Mouse (Mus musculus) A20 (cell line): ENCODE data around the gene Atxn7l3.

ENCODE experiments used
- DNase-seq: peaks from one replicate; pipeline ENCODE4 v3.0.0-alpha.2; 2011; ENCODE audit warnings: low read depth, low spot score

Atxn7l3 gene

DNA sequence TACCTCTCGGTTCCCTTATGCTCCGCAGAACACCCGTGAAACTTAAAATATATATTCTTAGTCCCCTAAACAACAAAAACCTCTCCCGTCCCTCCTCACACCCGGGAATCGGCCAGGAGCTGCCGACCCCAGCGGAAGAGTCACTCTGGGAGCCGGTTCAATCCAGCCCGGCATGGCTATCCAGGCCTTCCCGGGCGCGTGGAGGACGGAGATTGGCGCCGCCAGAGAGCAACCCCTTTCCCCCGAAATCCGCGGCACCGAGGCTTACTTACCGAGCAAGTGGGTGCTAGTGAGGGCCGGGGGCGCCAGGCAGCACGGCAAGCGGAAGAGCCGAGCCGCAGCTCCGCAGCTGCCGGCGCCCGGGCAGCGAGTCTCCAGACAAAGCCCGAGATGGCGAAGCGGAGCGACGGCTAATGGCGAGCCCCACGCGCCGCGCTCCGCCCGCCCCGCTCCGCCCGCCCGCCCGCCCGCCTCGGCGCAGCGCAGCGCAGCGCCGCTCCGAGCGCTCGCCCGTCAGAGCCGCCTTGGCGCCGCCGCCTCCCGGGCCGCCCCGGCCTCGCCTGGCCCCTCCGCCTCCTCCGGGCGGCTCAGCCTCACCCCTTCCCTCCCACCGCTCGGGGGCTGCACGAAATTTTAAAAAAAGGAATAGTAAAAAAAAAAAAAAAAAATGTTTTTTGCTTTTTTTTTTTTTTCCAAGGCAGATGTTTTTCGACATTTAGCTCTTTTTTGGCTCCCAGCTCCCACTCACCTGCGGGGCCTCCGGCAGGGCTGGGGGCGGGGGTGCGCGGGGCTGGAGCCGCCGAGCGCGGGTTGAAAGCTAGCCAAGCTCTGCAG, 22.4 kb upstream of the Atxn7l3 start:
- DNase-seq, result peak; percentile 82

DNA sequence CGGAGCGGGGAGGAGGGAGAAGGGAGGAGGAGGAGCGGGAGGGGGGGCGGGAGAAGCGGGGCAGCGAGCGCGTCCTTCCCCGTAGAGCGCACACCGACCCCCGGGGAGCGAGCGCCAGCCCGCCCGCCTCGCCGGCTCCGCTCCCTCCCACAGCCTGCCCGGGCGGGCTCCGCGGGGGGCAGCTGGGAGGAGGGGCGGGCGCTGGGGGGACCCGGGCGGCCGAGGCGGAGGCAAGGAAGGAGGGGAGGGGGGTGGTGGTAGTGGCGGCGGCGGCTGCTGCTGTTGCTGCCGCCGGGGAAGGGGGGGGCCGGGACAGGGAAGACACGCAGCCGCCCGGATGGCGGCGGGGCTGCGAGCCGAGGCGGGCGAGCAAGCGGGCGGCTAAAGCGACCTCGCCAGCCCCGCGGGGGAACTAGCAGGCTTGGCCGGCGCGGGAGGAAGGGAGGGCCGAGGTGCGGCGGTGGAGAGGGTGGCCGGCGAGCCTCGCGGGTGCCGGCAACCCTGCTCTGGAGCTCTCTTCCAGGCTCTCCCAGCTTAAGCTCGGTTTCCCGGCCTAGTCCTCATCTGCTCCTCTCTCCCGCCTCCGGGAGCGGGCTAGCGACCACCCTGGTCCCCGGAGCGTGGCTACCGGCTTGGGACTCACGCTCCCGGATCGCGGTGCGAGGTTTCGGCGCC, 21.6 kb upstream of the Atxn7l3 start:
- DNase-seq, result peak; percentile 87

DNA sequence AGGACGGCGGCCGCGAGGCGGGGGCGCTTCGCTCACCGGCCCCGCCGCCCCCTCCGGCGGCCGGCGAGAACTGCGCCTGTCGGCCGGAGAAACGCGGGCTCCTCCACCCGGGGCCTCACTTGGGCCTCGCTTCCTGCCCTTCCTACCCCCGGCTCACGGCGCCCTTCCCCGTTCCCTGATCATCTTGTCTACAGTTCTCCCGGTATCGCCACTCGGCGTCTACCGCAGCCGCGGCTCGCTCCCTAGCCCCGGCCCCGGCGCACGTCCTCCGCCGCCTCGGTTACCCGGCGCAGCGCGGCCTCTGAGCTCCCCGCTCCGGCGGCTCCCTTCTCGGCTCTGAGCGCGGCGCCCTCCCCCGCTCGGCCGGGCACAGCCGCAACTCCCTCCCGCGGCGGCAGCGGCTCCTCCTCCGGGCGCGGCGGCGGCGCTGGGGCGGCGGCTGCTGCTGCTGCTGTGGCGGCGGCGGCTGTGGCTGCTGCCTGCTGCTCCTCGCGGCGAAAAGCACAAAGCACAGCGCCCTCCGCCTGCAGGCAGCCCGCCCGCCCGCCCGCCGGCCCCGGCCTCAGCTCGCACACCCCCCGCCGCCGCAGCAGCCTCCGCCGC, 21.0 kb upstream of the Atxn7l3 start:
- peak; percentile 79 for DNase-seq

DNA sequence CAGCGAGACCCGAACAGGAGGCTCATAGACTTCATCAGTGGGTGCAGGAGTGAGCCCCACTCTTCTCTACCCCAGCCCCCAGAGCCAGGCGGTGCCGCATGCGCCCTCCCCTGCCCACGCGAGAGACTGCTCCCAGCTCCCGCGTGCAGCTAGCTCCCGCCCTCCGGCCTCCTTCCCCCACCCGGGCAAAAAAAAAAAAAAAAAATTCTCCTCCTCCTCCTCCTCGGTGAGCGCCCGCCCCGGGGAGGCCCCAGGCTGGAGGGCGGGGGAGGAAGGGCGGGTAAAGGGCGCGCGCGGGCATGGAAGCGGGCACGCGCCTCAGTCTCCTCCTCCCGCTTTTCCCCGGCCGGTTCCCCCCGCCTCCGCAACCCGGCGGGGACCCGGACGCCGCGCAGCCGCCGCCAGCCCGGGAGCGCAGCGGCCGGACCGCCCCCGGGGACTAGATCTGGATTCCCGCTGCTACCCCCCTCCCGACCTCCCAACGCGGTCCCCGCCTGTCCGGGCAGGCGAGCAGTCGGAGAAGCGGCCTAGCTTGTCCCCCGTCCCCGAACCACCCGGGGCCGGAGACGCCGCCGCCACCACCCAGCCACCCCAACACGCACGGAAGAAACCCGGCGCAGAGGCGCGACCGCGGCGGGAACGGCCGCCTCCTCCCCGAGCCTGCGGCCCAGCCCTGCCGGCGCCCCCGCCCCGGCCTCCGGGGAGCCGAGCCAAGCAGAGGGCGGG, 20.3 kb upstream of the Atxn7l3 start:
- peak; percentile 94 for DNase-seq

DNA sequence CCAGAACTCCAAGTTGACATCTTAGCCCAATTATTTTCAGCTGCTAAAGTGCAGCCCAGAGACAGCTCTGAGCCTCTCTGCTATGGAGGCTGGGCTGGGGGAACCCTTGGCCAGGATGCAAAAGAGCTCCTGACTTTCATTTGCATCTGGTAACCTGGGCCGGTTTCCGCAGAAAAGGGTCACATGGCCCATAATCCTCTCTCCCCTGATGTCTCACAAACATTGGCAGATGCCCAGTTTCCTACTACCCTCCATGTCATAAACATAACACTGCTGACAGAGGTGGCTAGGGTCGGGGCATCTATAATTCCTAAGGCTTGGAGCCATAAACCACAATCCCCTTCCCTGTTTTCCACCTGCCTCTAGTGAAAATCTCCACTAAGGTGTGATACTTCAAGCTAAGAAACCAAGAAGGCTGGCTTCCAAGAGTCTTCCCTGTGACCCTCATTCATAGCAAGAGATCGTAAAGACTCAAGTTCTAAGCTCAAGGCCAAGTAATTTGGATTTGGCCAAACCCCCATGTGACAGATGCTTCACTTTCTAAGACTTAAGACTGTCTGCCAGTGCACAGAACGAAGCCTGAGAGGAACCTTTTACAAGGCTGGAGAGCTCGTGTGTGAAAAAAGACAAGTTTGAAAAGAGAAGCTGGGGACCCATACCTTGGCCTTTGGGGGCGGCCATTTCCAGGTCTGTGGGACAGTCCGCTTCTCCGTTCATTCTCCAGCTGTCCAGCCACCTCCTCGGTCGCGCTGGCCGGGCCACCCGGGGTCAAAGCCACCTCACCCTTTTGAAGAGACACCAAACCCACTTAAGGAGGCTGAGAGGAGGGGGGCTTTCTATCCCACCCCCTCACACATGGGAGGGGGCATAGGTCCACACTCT, 19.5 kb upstream of the Atxn7l3 start:
- DNase-seq, result peak; percentile 88

DNA sequence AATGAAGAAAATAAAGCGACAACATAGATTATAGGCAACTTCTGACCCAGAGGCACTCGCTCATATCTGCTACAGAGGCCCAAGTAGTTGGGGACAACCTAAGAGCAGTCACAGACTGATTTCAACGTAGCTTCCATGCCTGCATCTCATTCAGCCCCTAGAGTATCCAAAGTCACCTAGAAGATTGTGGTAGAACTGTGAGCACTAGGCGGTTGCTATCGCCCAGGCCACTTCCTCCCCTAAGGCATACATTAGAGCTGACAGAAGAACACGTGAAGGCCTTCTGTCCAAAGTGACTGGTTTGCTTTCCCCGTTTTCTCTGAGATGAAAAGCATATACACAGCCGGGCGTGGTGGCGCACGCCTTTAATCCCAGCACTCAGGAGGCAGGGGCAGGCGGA, 17.9 kb upstream of the Atxn7l3 start:
- no peak for DNase-seq

DNA sequence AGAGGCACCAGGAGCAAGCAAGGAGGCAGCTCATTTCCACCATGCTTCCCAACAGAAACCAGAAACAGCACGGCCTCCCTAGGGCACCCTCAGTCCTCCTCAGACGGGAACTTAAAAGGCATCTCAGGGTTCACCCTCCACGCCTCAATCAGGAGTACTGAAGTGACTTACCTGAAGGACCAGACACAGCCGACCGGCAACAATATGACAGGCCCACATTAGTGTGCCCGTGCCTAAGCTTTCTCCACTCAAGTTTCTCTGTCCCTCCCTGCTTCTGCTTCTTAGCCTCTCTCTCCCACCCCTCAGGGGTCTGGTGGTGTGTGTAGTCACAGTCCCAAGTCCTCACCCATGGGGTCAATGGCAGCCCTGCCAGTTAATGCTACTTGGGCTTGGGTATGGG, 16.2 kb upstream of the Atxn7l3 start:
- DNase-seq, result no peak

DNA sequence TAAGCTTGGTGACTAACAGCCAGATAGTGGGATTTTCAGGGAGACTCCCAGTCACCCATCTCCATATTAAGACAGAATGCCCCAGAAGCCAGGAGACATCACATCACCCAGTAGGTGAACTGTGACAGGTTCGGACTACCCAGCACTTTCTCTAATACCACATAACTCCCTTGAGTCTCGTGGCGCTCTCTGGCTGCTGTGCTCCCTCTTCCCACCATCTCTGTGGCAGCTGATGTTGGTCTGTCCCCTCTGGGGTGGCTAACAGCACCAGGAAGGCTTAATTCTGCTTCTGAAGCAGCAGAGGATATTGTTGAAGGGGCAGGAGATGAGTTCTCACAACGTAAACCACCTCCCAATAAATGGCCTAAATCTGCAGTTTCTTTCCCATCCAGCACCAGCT, 15.5 kb upstream of the Atxn7l3 start:
- no peak for DNase-seq

DNA sequence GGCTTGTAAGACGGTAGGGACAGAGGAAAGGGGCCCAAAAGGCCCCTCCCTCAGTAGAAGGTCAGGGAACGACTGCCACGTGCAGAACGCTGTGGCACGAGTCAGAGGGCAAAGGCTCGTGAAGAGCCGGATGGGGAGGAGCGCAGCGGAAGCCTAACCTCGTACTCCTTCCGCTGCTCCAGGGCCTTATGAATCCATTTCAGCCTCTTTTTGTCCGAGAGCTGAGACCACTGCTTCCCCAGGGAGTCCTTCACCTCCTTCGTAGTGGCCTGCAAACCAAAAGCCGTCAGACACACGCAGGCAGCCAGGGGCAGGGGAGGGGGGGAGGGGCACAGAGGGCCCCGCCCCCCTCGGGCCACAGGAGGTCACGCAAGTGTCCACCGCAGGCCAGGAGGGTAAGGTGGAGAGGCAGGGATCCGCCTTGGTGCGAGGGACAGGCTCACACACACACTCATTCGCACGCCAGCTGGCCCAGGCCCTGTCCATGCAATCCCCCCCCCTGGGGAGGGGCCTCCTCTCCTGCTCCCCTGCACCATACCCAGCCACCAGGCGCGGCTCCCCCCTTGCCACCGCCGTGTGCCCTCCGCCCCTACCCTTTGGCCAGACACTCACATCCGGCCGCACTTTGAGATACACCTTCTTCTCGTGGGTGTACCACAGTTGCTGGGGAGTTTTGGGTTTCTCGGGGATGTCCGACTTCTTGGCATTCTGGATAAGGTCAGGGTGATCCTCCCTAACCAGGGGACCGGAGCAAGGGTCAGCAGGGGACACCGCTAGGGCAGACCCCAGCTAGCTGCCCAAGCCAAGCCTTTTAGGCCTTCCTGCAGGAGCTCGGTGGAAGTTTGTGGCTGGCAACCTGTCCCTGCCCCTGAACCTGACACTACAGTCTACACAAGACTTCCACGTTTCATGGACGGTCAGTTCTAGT, 14.6 kb upstream of the Atxn7l3 start:
- peak; percentile 84 for DNase-seq

DNA sequence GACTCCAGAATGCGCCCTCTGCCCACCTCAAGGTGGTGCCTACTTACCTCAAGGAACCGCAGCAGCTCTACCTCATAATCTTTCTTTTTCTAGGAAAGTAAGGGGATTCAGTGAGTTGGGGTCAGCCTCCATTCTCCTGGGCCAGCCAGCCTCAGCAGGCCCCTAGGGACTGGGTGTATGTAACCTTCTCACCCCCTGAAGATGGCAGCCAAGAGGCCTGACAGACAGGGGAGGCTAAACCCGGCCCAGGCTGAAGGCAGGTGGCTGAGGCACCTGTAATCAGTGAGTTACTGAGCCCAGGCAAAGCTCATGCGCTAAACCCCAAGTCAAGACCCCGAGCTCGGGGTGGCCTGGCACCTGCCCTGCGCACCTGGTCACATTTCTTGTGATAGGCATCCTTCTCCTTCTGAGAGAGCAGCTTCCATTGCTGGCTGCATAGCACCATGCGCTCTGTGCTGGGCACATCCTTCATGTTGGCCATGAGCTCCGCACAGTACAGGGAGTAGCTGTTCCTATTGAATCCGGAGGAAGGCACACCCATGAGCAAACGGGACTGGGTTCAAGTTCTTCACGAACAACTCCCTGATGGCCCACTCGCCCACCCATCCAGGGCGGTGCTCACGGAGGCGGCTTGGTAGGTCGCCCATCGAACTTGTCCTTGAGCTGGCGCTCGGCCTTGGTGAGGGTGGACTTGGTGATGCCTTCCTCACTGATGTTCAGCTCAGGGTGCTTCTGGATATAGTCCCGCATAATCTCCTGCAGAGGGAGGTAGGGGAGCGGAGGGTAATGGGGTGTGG, 13.6 kb upstream of the Atxn7l3 start:
- DNase-seq, result peak; percentile 87

DNA sequence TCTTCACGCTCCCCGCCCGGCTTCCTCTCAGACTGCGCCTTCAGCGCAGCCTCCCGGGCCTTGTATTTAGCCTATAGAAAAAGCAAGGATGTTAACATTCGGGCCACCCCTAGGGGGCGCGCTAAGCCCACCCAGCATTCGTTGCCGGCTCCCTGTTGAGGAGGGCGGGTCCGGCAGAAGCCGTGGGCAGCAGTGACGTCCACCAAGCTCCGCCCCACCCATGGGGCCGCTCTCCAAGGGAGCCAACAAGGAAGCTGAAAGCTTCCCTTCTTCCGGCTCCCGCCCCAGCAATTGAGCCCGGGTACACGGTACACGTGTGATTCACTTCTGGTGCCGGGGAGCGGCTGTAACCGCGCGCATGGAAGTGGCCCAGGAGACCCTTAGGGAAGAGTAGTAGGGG, 12.5 kb upstream of the Atxn7l3 start:
- DNase-seq, result peak; percentile 98

DNA sequence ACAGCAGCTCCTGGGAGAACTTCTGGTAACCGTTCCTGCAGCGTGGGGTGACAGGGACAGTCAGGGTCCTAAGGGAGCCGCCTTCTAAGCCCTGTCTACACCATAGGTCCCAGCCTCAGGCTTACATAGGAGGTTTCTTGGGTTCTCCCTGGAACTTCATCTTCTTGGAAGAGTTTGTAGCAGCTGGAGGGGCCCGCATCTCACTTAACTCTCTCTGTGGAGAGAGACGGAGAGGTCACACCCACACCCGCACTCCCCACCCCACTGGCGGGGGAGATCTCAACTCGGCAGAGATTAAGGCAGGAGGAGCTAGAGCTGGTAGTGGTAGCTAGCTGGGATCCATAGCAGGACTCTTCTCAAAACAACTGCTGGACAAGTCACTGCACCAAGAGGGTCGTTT, 11.7 kb upstream of the Atxn7l3 start:
- DNase-seq, result no peak

DNA sequence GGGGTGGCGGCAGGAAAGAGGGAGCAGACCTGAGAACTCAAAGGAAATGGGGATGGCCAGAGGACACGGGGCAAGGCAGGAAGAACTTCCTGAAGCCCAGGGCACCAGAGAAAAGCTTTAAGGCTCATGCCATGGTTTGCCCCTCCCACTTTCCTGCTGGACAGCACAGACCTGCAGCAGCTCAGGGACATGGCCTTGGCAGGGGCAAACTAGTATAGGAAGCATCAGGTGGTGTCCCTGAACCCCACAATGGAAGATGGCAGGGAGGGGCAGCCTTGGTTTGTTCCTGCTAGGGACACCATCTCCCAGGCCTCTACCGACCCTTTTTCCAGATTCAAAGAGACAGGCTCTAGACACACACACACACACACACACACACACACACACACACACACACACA, 8.9 kb upstream of the Atxn7l3 start:
- no peak for DNase-seq

DNA sequence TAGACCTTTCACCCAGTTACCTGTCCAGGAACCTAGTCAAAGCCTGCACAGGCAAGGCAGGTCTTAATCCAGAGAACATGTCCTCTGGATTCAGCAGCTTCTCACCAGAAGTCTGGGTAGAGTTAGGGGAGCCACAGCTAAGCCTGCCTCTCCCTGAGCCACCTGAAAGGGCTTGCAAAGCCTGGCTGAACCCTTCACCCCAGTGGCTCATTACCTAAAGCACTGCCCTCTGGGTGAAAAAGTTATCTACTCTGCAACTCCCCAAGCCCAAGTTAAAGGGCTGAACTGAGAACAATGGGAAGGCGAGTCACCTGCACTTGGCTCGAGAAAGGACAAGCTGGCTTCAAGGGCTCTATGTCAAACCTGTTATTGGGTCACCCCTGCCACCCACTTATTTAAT, 7.7 kb upstream of the Atxn7l3 start:
- no peak for DNase-seq

DNA sequence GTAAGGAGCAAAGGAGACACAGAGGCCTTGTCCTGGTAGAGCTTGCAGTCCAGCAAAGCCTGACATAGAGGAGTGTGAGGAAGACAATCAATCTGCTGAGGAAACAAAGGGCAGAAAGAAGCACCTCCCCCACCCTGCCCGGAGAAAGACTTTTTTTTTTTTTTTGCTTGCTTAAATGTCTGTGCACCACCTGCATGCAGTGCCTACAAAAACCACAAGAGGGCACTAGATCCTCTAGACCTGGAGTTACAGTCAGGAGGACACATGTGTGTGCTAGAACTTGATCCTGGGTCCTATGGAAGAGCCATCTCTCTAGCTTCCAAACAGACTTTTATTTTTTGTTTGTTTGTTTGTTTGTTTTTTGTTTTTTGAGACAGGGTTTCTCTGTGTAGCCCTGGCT, 3.4 kb upstream of the Atxn7l3 start:
- peak; percentile 86 for DNase-seq

DNA sequence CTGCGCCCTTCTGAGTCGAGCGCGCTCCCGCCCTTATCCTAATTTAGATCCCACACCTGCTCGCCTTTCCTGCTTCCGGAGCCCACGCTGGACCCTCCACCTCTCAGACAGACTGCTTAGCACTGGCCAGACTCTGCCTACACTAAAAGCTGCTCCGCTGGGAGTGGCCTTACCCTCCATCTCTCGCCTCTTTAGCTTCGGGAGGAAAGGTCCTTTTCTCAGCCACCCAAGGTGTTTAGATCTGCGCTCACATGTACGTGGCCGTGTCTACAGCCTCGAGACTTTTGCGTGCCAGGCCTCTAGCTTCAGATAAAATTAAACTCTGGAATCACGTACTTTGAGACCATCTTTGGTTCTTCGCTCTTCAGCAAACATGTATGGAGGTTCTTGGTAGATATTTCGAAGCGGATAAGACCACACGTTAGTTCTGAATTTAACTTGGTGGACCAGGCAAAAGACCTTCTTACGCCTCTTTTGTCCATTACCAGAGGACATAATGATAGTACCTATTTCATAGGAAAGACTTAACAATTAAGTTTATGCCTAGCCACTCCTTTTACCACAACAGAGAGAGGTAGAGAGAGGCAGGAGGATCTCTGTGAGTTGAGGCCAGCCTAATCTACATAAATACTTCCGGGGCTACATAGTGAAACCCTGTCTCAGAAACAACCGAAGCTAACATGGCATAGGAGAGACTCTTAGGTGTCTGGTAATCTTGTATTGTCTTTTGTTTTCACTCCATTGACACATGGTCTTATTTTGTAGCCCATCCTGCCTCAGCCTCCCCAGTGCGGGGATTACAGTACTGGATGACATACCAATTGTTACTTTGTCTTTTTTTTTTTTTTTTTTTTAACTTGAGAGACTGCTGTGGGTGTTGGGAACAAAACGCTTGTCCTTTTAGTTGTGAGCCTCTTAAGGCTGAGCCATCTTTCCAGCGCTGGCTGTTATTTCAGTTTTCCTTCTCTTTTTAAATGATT, 1.4 kb upstream of the Atxn7l3 start:
- peak; percentile 83 for DNase-seq

DNA sequence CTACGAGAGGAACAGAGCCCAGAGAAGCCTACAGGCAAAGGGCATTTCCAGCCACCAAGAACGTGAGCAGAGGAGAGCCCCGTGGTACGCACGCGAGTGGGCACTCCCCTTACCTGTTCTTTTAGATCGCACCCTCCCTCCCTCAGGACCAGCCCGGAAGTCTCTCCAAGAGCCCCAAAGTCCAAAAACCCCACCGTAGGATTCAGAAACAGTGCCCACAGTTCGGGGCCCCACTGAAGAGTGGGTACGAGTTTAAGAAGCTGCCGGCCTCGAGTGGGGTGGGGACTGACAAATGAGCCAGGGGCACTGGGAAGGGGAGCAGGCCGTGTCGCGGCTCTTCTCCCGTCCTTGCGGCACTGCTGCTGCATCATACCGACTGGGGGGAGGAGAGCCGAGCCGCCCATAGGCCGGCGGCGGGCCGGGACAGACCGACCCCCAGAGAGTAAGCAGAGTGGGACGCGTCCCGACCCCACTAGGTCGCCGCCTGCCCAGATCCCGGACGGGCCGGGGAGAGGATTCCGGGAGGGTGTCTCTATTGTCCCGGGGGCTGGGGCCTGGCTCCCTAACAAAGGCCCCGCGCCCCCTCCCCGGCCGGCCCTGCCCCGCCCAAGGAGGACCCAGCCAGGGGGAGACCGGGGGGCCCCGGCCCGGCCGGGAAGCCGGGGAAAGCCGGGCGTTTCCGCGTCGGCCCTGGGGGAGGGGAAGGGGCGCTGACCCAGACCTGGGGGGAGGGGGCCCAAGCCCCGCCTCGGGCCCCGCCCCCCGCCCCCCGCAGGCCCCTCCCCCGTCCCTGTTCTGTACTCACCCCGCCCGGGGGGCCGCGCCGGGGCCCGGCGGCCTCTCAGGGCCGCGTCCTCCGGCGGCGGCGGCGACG, 596 bp downstream of the Atxn7l3 start:
- DNase-seq, result peak; percentile 68
